In the genomic region with DNA sequence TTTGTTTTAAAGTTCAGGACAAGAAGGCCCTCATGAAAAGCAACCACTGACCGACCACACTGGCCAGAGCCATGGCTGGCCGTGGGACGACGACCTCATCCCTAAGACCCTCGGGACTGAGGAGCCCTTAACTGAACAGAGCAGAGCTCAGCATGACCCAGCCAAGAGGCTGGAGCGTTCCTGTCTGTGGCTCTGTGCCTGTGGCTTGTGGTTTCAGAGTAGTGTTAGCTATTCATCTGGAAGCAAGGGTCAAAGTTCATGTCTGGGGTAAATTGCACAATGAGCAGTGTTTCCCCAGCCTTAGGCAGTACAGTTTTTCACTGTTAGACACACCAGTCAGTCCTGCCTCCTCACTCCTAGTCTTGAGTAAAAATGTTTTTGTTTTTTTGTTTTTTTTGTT, we compare ENCODE assay signal across 1 mouse cellular context.
A peak's percentile ranks its signal among the peaks of the same experiment; 100 is the strongest.
TF ChIP-seq lines count a peak whose summit lies in the region.

No protein-coding gene starts in this region.

TF ChIP-seq in myocyte, 11 proteins besides CTCF, POLR2A, EP300 and RAD21 (continued from another document):
- no peak for TF ChIP-seq MYOG (IDR thresholded peaks at IDR 0.05; ENCODE audit: control insufficient read depth in 1 of 3, insufficient read depth in 1 of 3, insufficient read length in 2 of 3, low read depth in 2 of 3)
- TF ChIP-seq POLR2AphosphoS2 (IDR thresholded peaks at IDR 0.05; ENCODE audit: insufficient read length, low read depth): peak; percentile 11
- TF ChIP-seq CEBPB (IDR thresholded peaks at IDR 0.05; ENCODE audit: insufficient read depth, poor library complexity, severe bottlenecking): peak; percentile 89
- no peak for TF ChIP-seq TCF3 (IDR thresholded peaks at IDR 0.05; ENCODE audit: insufficient read length, low read depth)
- TF ChIP-seq TCF12 (IDR thresholded peaks at IDR 0.05; ENCODE audit: insufficient read depth, poor library complexity, severe bottlenecking): no peak
